Mouse (Mus musculus) C3H10T1/2 (cell line): ENCODE data around the gene Fstl5. TPM values are rescaled to one million over a fixed set of nuclear protein-coding genes. Genes with fewer than 3 reads are reported as not detected.

ENCODE experiments used
- polyA plus RNA-seq, 2 experiments: library from polyadenylated mRNA; unstranded; fragments of >200 nt; fragmentation: generic; extraction: Trizol; gene quantifications; one replicate each; pipeline ENCODE4 v1.2.1; 2012; ENCODE audit warnings: missing spikeins in 2 of 2

Gene Fstl5
- under 1 TPM in 1 of 2 experiments, not detected in 1; 0.01 TPM for polyA plus RNA-seq

DNA sequence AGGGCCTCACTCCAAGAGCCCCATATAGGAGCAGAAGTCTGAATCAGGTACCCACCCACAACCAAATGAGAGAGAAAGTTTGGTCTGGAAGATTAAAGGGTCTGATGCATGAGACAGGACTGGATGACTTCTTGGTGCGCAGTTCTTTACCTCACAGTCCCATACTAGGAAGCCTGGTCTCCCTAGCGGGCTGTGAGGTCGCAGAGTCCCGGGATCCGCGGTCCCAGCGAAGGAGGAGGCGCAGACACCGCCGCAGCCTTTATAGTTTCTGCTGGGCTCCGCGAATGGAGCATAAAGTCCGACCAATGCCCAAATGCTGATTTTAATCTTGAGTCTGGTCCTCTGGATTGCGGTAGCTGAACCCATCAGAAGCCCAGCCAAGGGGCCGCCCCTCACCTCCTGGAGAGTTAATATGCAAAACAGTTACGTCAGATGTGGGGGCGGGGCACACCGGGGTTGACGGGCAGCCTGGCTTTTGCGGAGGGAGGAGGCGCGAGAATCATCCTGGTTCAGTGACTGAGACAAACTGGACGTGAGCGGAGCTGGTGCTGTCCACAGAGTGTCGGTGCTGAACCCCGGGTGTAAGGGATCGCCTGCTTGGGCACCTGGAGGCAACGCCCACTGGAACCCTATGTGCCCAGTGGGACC is at the start of gene Fstl5:
Fstl5 (plus strand) TSS at position 211 of the 648 bp plus-strand sequence.

Other genes starting within 250 kb of the Fstl5 start
- 1 to 10 TPM in 1 of 2 experiments, under 1 TPM in 1; 0.78 to 8.4 TPM for gene Golim4, start 117.3 kb upstream of the Fstl5 start, polyA plus RNA-seq